Mouse (Mus musculus) stomach, postnatal 0 days (tissue): Measurements from ENCODE around the gene Pdhb. TPM values are rescaled to one million over a fixed set of nuclear protein-coding genes. Genes with fewer than 3 reads are reported as not detected.

ENCODE experiments used
- ATAC-seq: fragments of 200-750 bp; cut with Nextera tagmentation; 2 replicates; pipeline ENCODE4 v1.8.0; 2017; ENCODE audit not compliant: low FRiP score, low TSS enrichment
- DNase-seq: peaks from one replicate; pipeline ENCODE4 v3.0.0-alpha.2; 2016; ENCODE audit warnings: low spot score
- H3K27ac ChIP-seq: fragments of 300-500 bp; sonication (generic); replicated peaks from 2 replicates; pipeline ENCODE4 v1.5.1; 2014; ENCODE audit warnings: mild to moderate bottlenecking, control low read depth
- H3K27me3 ChIP-seq: fragments of 300-500 bp; sonication (generic); 2 replicates; pipeline ENCODE4 v1.6.1; 2014; ENCODE audit warnings: low read length; ENCODE audit not compliant: control insufficient read depth, insufficient read depth
- H3K36me3 ChIP-seq: fragments of 300-500 bp; sonication (generic); 2 replicates; pipeline ENCODE4 v1.6.1; 2014; ENCODE audit warnings: low read length, mixed read lengths; ENCODE audit not compliant: control insufficient read depth, insufficient read depth
- H3K4me1 ChIP-seq: fragments of 300-500 bp; sonication (generic); replicated peaks from 2 replicates; pipeline ENCODE4 v1.6.1; 2014; ENCODE audit warnings: antibody characterized with exemption; ENCODE audit not compliant: control insufficient read depth, insufficient read depth
- H3K4me2 ChIP-seq: fragments of 300-500 bp; sonication (generic); replicated peaks from 2 replicates; pipeline ENCODE4 v1.6.1; 2014; ENCODE audit warnings: low read depth, mild to moderate bottlenecking, control low read depth, moderate library complexity
- H3K4me3 ChIP-seq: fragments of 300-500 bp; sonication (generic); 2 replicates; pipeline ENCODE4 v1.5.1; 2014; ENCODE audit warnings: low read depth, low read length, control low read depth
- H3K9ac ChIP-seq: fragments of 300-500 bp; sonication (generic); 2 replicates; pipeline ENCODE4 v1.6.1; 2014; ENCODE audit warnings: mild to moderate bottlenecking, low read length, control low read depth, mixed read lengths
- H3K9me3 ChIP-seq: fragments of 300-500 bp; sonication (generic); 2 replicates; pipeline ENCODE4 v1.6.1; 2016; ENCODE audit warnings: low read length; ENCODE audit not compliant: control insufficient read depth
- CTCF ChIP-seq: IDR thresholded peaks from 2 replicates; pipeline ENCODE4 v1.5.1; 2016; ENCODE audit warnings: antibody characterized with exemption, low read depth, mild to moderate bottlenecking, moderate library complexity
- EP300 ChIP-seq: optimal IDR thresholded peaks from 2 replicates; pipeline ENCODE3; 2016; ENCODE audit warnings: antibody characterized with exemption
- WGBS: fragments of 180-500 bp; shearing (Covaris S2); extraction: QIAGEN DNeasy Blood & Tissue Kit; methylation state at CpG from one replicate; pipeline ENCODE4 v1.1.7; 2014; 5-methylcytosine and 5-hydroxymethylcytosine counted together
- polyA plus RNA-seq: library from polyadenylated mRNA; unstranded; fragments of >200 nt; fragmentation: Nextera tagmentation; extraction: Ambion mirVana; gene quantifications from 2 replicates; pipeline ENCODE4 v1.2.1, GENCODE M21; 2015

The Pdhb gene
- polyA plus RNA-seq, 1 experiment from 2014 or later = 142 TPM

- H3K36me3 ChIP-seq = peaks cover 15% of the 10 kb centered on the region
- H3K9ac ChIP-seq = no peak overlapping the region
- H3K9me3 ChIP-seq = no peaks in the 10 kb centered on the region
- no peak overlapping the region for H3K4me3 ChIP-seq
- WGBS = 76% methylated on average over 2 of the region's 2 CpGs
- TF ChIP-seq EP300 (no peak), CTCF (peak; percentile 63)
- ATAC-seq (peak; percentile 52; the same call in 1 of the 2 replicates), DNase-seq (peak; percentile 28)
- no peaks in the 10 kb centered on the region for H3K4me1 ChIP-seq
- H3K27ac ChIP-seq = no peak overlapping the region
- no peak overlapping the region for H3K4me2 ChIP-seq
- H3K27me3 ChIP-seq = no peaks in the 10 kb centered on the region
Measured at GRCm38 (mm10) chr14:8161777-8162176, 11.0 kb downstream of the Pdhb start.

DNA sequence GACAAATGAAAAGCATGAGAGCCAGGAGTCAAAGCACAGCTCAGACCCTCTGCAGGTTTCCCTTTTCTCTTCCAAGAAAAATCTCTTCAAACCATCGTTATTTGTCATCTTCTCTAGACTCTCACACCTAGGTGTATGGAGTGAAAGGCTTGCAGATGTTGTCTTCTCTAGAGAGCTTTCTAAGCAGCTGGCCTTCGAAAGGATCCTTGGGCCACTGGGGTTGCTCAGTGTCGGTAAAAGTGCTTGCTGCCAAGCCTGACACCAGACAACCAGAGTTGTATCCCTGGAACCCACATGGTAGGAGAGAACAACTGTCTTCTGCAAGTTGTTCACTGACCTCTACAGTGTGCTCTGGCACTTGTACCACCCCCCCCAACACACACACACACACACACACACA is 13.7 kb downstream of the Pdhb start:
- H3K36me3 ChIP-seq = peaks cover 9% of the 10 kb centered on the region; the same call in 1 of the 2 replicates
- 77% methylated on average over 3 of the region's 3 CpGs for WGBS

GRCm38 (mm10) chr14:8158721-8159120 is 14.1 kb downstream of the Pdhb start:
- Histone ChIP-seq H3K4me2 (no peak overlapping the region), H3K27ac (no peak overlapping the region), H3K4me1 (no peaks in the 10 kb centered on the region), H3K27me3 (no peaks in the 10 kb centered on the region), H3K36me3 (peaks cover 6% of the 10 kb centered on the region; the same call in 1 of the 2 replicates), H3K9ac (no peak overlapping the region), H3K9me3 (no peaks in the 10 kb centered on the region), H3K4me3 (no peak overlapping the region)
- TF ChIP-seq CTCF = no peak
- ATAC-seq (no peak), DNase-seq (no peak)
- WGBS = 82% methylated on average over 3 of the region's 3 CpGs

More for the DNA sequence above, 13.7 kb downstream of the Pdhb start:
- H3K4me2 ChIP-seq = no peak overlapping the region
- H3K27me3 ChIP-seq = no peaks in the 10 kb centered on the region
- DNase-seq (no peak), ATAC-seq (no peak)
- no peak overlapping the region for H3K27ac ChIP-seq
- H3K4me1 ChIP-seq = no peaks in the 10 kb centered on the region
- H3K9me3 ChIP-seq = no peaks in the 10 kb centered on the region
- H3K9ac ChIP-seq = no peak overlapping the region
- no peak overlapping the region for H3K4me3 ChIP-seq
- no peak for TF ChIP-seq EP300
- TF ChIP-seq CTCF = no peak

- ATAC-seq (no peak), DNase-seq (no peak)
- Histone ChIP-seq H3K36me3 (peaks cover 11% of the 10 kb centered on the region), H3K9ac (no peak overlapping the region), H3K4me2 (no peak overlapping the region), H3K27me3 (no peaks in the 10 kb centered on the region), H3K4me1 (no peaks in the 10 kb centered on the region), H3K4me3 (no peak overlapping the region), H3K27ac (no peak overlapping the region), H3K9me3 (no peaks in the 10 kb centered on the region)
- WGBS = 27% methylated on average over 3 of the region's 3 CpGs
- TF ChIP-seq CTCF = peak; percentile 73
- TF ChIP-seq EP300 = no peak
Measured at GRCm38 (mm10) chr14:8156947-8157346, 15.9 kb downstream of the Pdhb start.

DNA sequence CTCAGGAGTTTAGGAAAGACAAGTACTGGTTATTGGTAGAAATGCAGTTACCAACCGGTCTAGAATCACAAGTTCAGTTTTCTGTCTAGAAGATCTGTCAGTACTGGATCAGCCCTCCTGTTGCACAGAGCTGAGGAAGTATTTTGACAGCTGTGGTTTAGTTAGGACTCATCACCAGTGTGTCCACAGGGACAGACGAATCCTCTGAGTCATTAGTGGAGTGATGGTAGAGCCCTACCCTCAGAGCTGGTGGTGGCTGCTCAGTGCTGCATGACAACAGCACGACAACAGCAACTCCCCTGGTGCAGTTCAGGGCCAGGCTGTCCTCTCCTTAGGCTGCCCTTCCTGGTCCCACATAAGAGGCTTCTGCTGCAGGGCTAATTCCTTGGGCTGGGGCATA is 18.8 kb downstream of the Pdhb start:
- 76% methylated on average over 3 of the region's 3 CpGs for WGBS
- TF ChIP-seq EP300 = no peak
- no peak for TF ChIP-seq CTCF
- ATAC-seq = no peak
- H3K36me3 ChIP-seq = peaks cover 11% of the 10 kb centered on the region
- no peaks in the 10 kb centered on the region for H3K9me3 ChIP-seq
- H3K4me1 ChIP-seq = no peaks in the 10 kb centered on the region
- H3K4me3 ChIP-seq = no peak overlapping the region
- H3K27me3 ChIP-seq = no peaks in the 10 kb centered on the region
- no peak overlapping the region for H3K4me2 ChIP-seq
- DNase-seq = no peak
- no peak overlapping the region for H3K27ac ChIP-seq
- no peak overlapping the region for H3K9ac ChIP-seq

- Histone ChIP-seq H3K9me3 (no peaks in the 10 kb centered on the region), H3K4me3 (no peak overlapping the region), H3K27ac (no peak overlapping the region), H3K4me1 (no peaks in the 10 kb centered on the region), H3K9ac (no peak overlapping the region), H3K4me2 (no peak overlapping the region), H3K27me3 (no peaks in the 10 kb centered on the region), H3K36me3 (peaks cover 11% of the 10 kb centered on the region)
- no peak for TF ChIP-seq CTCF
- no peak for TF ChIP-seq EP300
- DNase-seq (no peak), ATAC-seq (no peak)
- WGBS = 96% methylated on average over 5 of the region's 5 CpGs
Measured at GRCm38 (mm10) chr14:8151757-8152156, 21.1 kb downstream of the Pdhb start.

DNA sequence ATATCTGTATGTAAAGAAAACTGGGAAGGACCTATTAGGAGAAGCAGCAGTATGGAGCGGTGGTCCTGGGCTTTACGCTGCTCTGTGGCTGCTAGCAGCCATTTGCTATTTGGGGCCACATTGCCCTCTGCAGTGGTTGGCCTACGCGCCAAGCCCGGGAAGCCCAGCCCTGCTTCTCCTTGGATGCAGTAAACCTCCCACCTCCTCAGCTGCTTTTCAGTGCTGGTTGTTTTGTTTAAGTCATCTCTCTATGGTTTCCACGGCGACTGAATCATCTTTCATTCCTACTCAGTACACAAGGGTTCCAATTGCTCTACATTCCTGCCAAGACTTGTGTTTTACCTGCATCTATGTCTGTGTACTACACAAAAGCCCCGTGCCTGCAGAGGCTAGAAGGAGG is 24.0 kb downstream of the Pdhb start:
- no peaks in the 10 kb centered on the region for H3K4me1 ChIP-seq
- H3K9me3 ChIP-seq = no peaks in the 10 kb centered on the region
- no peak overlapping the region for H3K4me2 ChIP-seq
- H3K27ac ChIP-seq = no peak overlapping the region
- no peak overlapping the region for H3K9ac ChIP-seq
- TF ChIP-seq CTCF (no peak), EP300 (no peak)
- peaks cover 11% of the 10 kb centered on the region for H3K36me3 ChIP-seq
- no peak overlapping the region for H3K4me3 ChIP-seq
- H3K27me3 ChIP-seq = no peaks in the 10 kb centered on the region
- WGBS = 80% methylated on average over 8 of the region's 8 CpGs
- ATAC-seq (no peak), DNase-seq (no peak)
